Mouse (Mus musculus) kidney, adult 2 months (tissue): ENCODE data around the gene Sycp1. TPM values are rescaled to one million over a fixed set of nuclear protein-coding genes. Genes with fewer than 3 reads are reported as not detected.

Experiments
- DNase-seq: peaks from one replicate; pipeline ENCODE4 v3.0.0; 2021
- H3K27ac ChIP-seq: fragments of 200-500 bp; 2 replicates; pipeline ENCODE4 v1.5.1; 2012; ENCODE audit warnings: low read depth, low read length, control low read depth, inconsistent platforms; ENCODE audit not compliant: insufficient read depth
- H3K27me3 ChIP-seq: fragments of 200-500 bp; replicated peaks from 2 replicates; pipeline ENCODE4 v1.6.1; 2012; ENCODE audit warnings: mild to moderate bottlenecking, moderate library complexity, low read length, inconsistent platforms; ENCODE audit not compliant: control insufficient read depth, insufficient read depth
- H3K36me3 ChIP-seq: fragments of 200-500 bp; 2 replicates; pipeline ENCODE4 v1.6.1; 2012; ENCODE audit warnings: mild to moderate bottlenecking, moderate library complexity, low read length, inconsistent platforms; ENCODE audit not compliant: control insufficient read depth, insufficient read depth
- H3K4me1 ChIP-seq: fragments of 200-500 bp; 2 replicates; pipeline ENCODE4 v1.6.1; 2011; ENCODE audit warnings: low read length; ENCODE audit not compliant: control insufficient read depth, insufficient read depth
- H3K4me3 ChIP-seq: fragments of 200-500 bp; 2 replicates; pipeline ENCODE4 v1.5.1; 2011; ENCODE audit warnings: mild to moderate bottlenecking, low read depth, low read length, control low read depth; ENCODE audit not compliant: insufficient read depth
- CTCF ChIP-seq: fragments of 200-500 bp; conservative IDR thresholded peaks from 2 replicates; pipeline ENCODE4 v1.5.1; 2011; ENCODE audit warnings: low read depth, mild to moderate bottlenecking, control low read depth, low read length, moderate library complexity, mixed read lengths; ENCODE audit not compliant: insufficient read depth, insufficient read length
- POLR2A ChIP-seq: fragments of 200-500 bp; IDR thresholded peaks from one replicate; pipeline ENCODE4 v1.6.1; 2011; ENCODE audit warnings: low read depth, low read length, control low read depth
- WGBS: fragments of 180-500 bp; shearing (Covaris S2); methylation state at CpG from one replicate; pipeline ENCODE4 v1.1.7; 2018; 5-methylcytosine and 5-hydroxymethylcytosine counted together
- polyA plus RNA-seq: library from polyadenylated mRNA; depleted of rRNA; stranded (reverse); fragments of >200 nt; gene quantifications from 2 replicates; pipeline ENCODE4 v1.2.3, GENCODE M21; 2012

Sycp1 gene
- polyA plus RNA-seq, 1 experiment: not detected

DNA sequence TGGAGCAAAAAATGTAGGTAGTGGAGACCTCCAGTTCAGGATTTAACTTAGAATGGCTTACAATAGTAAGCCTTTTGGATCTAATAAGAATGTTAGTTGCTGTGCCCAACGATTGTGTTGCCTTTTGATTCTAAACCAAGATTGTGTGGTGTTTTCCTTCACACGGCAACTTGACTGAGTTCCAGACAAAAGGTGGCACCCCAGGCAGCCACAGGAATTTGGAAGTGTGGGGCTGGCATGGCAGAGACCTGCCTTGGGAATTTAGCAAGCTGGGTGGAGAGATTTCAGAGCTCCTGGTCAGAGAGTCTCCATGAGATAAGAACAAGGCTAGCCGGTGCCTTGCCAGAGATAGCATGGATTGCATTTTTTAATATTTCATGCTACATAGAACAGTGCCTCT lies 19.7 kb upstream of the Sycp1 start:
- WGBS: 72% methylated on average over 3 of the region's 3 CpGs
- DNase-seq: no peak
- H3K4me3 ChIP-seq: no peak overlapping the region
- H3K4me1 ChIP-seq: no peaks in the 10 kb centered on the region
- no peak overlapping the region for H3K27ac ChIP-seq
- H3K27me3 ChIP-seq: no peaks in the 10 kb centered on the region
- H3K36me3 ChIP-seq: no peaks in the 10 kb centered on the region
- TF ChIP-seq CTCF: no peak
- TF ChIP-seq POLR2A: no peak

DNA sequence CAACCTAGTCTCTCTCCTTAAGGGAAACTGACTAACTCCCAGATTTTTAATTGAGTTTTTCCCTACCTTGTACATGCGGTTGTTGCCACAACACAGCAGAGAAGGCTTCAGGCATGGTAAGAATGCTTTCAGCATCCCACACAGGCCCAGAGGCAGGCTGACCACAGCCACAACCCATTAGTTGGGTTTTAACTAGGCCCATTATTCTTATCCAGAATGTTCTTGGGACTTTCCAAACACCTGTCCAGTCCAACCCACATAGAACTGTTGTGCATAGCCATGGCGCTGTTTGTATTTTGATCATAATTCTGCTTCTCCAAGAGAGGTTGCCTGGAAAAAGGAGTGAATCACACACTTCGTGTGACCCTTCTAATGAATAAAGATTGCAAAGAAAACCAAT lies 19.2 kb upstream of the Sycp1 start:
- Histone ChIP-seq H3K36me3 (no peaks in the 10 kb centered on the region), H3K4me3 (no peak overlapping the region), H3K4me1 (no peaks in the 10 kb centered on the region), H3K27ac (no peak overlapping the region), H3K27me3 (no peaks in the 10 kb centered on the region)
- TF ChIP-seq POLR2A (no peak), CTCF (no peak)
- DNase-seq: no peak
- WGBS: 90% methylated on average over 3 of the region's 3 CpGs

DNA sequence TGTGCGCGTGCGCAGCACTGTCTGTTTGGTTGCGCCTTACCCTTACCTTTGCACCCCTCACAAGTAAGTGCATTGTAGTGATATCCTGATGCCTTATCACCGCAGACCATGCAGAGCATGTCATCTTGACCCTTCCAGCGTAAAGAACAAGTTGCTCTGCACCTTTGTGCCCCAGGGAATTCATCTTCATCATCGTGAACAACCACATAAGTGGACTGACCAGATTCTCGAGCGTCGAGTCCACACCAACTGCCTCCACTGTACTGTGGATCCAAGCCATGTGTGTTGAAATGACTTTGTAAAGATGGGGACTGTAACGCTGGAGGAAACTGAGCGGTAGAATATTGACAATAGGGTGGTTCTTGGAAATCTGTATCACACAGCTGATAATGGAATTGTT lies 18.6 kb upstream of the Sycp1 start:
- TF ChIP-seq POLR2A: no peak
- Histone ChIP-seq H3K27ac (no peak overlapping the region), H3K4me3 (no peak overlapping the region), H3K27me3 (no peaks in the 10 kb centered on the region), H3K36me3 (no peaks in the 10 kb centered on the region), H3K4me1 (no peaks in the 10 kb centered on the region)
- DNase-seq: no peak
- WGBS: 92% methylated on average over 12 of the region's 12 CpGs

DNA sequence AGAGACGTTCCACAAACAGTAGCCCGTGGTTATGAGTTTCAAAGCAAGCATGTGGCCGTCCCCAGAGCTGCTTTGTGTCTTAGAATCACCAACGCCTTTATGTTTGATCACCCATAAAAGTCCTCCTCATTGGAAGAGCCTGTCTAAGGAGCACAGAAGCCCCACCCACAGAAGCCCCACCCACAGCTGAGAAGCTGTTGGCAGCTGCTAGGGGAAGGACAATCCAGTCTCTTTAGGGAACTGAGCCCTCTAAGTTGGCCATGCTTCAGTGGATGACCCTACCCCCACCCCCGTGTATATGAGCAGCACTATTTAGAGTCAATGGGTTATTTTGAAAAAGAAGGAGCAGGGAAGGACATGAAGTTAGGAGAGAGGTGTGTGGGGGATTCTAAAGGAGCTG lies 11.0 kb upstream of the Sycp1 start:
- H3K36me3 ChIP-seq: no peaks in the 10 kb centered on the region
- H3K27me3 ChIP-seq: no peaks in the 10 kb centered on the region
- no peak for TF ChIP-seq POLR2A
- no peak for TF ChIP-seq CTCF
- no peak for DNase-seq
- WGBS: 60% methylated on average over 5 of the region's 5 CpGs
- H3K4me1 ChIP-seq: no peaks in the 10 kb centered on the region
- H3K27ac ChIP-seq: no peak overlapping the region
- no peak overlapping the region for H3K4me3 ChIP-seq

DNA sequence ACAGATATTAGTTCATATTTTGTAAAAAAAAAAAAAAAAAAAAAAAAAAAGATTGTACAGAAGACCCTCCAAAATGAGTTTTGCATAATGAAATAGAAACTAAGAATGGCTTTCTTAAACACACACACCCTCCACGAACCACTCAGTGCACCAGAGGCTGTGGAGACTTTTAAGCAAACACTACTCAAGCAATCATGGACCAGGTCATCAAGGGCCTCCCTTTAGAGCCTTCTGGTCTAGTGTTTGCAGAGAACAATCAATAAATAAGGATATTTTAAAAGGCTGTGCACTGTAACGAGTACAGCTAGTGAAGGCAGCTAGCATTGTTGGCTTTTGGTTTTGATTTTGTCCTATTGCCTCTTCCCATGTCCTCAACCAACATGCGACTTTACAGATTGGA lies 10.4 kb upstream of the Sycp1 start:
- H3K27me3 ChIP-seq: no peaks in the 10 kb centered on the region
- H3K4me1 ChIP-seq: no peaks in the 10 kb centered on the region
- H3K36me3 ChIP-seq: no peaks in the 10 kb centered on the region
- H3K4me3 ChIP-seq: no peak overlapping the region
- TF ChIP-seq POLR2A (no peak), CTCF (no peak)
- WGBS: 86% methylated on average over 3 of the region's 3 CpGs
- no peak for DNase-seq
- no peak overlapping the region for H3K27ac ChIP-seq

DNA sequence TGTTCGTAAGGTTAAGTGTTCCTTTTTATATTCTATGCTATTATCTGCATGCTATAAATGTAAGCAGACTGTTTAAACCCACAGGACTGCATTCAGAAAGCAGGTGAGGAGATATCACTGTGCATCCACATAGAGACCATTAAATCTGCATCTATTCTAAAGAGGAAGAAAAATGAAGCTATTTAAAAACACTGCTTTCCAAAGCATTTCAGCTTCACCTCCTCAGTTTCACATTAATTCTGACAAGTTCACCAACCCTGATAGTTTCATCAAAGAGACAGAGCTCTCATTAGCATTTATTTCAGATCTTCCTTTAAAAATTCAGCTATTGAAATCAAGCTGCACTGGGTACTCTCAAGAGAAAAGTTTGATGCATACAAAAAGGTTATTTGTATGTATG lies 2.2 kb upstream of the Sycp1 start:
- H3K27ac ChIP-seq: no peak overlapping the region
- 100% methylated on average over 1 of the region's 1 CpGs for WGBS
- H3K4me3 ChIP-seq: no peak overlapping the region
- DNase-seq: no peak
- no peaks in the 10 kb centered on the region for H3K27me3 ChIP-seq
- H3K36me3 ChIP-seq: no peaks in the 10 kb centered on the region
- no peak for TF ChIP-seq CTCF
- TF ChIP-seq POLR2A: no peak
- H3K4me1 ChIP-seq: no peaks in the 10 kb centered on the region

DNA sequence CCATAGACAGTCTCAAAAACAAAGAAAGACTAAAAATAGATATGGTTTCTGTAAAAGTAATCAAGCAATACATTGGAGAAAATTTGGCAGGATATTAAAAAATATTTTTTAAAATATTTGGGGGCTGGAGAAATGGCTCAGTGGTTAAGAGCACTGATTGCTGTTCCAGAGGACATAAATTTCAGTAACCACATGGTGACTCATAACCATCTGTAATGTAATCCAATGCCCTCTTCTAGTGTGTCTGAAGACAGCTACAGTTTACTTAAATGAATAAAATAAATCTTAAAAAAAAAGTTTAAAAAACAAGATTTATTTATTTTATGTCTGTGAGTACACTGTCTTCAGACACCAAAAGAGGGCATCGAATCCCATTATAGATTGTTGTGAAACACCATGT lies 36.8 kb downstream of the Sycp1 start:
- Histone ChIP-seq H3K27ac (no peak overlapping the region), H3K27me3 (no peaks in the 10 kb centered on the region), H3K4me1 (no peaks in the 10 kb centered on the region), H3K4me3 (no peak overlapping the region), H3K36me3 (no peaks in the 10 kb centered on the region)
- DNase-seq: no peak
- TF ChIP-seq POLR2A: no peak
- TF ChIP-seq CTCF: no peak
- WGBS: 100% methylated on average over 1 of the region's 1 CpGs

DNA sequence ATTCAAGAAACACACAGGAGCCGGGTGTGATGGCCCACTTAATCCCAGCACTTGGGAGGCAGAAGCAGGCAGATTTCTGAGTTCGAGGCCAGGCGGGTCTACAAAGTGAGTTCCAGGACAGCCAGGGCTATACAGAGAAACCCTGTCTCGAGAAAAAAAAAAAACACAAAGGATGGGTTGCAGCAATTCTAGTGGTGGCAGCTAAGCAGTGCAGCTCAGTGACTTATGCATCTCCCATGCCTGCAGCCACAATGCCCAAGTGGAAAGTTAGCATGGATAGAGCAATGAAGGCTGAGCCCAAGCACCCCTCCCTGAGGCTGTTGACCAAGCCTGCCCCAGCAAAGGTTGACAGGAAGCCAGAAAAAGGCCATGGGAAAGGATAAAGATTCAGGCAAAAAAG lies 55.4 kb downstream of the Sycp1 start:
- TF ChIP-seq POLR2A (no peak), CTCF (no peak)
- H3K36me3 ChIP-seq: no peaks in the 10 kb centered on the region

More for the DNA sequence above, 55.4 kb downstream of the Sycp1 start:
- DNase-seq: no peak
- Histone ChIP-seq H3K4me1 (no peaks in the 10 kb centered on the region), H3K27me3 (no peaks in the 10 kb centered on the region), H3K4me3 (no peak overlapping the region), H3K27ac (no peak overlapping the region)
- WGBS: 83% methylated on average over 4 of the region's 4 CpGs
